Mouse (Mus musculus): ENCODE measurements around the gene Hdac9.

Hdac9 gene

DNA sequence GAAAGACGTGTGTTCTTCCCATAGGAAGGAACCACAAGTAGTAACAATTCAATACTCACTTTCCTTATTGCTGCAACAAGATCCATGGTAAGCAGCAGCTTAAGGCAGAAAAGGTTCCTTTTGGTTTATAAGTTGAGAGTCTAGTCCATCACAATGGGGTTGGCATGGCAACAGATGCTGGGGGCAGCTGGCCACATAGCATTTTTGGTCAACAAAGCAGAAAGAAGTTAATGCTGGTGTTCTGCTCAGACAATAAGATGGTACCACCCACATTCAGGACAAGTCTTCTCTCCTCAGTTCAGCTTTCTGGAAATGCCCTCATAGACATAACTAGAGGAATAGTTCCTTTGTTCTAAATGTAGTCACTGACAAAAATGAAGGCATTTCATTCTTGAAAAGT is at the start of gene Hdac9:
Gene Hdac9, minus strand, starts transcription at position 101 of the 400 bp plus-strand sequence.
- in situ Hi-C loops (cut with MboI, MseI), result no loop called here

DNA sequence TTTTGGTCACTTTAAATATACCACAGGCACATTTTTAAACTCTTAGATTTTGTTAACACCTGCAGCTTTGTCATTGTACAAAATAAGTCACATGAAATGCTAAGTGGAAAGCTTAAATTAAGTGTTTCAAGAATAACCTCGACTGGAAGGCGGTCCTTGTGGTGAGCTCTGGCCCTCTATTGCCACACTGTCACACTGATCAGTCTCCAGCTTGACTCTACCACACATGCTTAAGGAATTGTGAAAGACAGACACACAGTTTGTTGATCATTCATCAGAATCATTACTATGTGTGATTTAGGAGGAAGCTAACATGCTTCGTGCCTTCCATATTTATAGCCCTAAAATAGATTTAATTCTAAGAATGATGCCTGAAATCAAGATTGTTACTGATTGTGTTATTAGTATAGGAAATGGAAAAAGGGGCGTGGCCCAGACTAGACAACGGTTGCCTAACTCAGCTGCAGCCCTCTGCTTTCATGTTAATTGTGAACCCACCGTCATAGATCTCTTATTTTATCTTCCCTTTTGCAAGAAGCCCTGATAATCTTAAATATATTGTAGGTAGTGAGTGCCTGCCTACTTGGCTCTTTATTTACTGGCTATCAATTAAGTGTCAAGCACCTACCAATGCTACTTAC is 32.3 kb upstream of the Hdac9 start:
- in situ Hi-C loops (cut with MboI, MseI), result no loop called here

DNA sequence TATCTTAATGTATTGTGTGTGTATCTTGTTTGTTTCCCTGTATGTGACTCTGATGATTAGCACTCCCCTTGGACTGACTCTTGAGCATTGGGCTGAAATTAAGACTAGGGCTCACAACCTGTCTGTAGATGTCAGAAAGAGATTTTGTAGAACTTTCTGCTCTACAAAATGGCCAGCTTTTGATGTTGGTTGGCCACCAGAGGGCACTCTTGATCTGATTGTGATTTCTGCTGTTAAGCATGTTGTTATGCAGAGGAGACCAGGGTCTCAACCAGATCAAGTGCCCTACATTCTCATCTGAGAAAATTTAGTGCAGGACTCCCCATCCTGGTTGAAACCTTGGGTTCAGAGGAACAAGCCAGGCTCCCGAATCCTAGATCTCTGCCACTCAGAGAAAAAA is 21.0 kb upstream of the Hdac9 start:
- in situ Hi-C loops (cut with MboI, MseI), result no loop called here

DNA sequence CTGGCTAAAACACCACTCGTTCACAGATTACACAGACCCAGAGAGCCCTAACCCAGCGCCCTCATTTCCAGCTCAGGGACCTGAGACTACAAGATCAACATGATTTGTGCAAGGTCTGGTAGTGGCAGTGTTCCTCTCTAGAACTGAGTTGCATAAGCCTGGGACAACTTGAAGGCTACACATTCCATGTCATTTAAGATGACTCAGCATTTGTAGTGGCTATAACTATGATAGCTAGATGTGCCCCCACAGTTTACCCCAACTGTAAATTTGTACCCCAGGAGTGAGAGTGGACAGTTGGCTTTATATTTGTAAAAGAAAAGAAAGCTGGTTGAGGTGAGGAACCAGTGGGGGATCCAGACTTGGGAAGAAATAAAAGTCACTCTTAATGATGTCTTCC is 8.9 kb downstream of the Hdac9 start:
- in situ Hi-C loops (cut with MboI, MseI), result no loop called here

DNA sequence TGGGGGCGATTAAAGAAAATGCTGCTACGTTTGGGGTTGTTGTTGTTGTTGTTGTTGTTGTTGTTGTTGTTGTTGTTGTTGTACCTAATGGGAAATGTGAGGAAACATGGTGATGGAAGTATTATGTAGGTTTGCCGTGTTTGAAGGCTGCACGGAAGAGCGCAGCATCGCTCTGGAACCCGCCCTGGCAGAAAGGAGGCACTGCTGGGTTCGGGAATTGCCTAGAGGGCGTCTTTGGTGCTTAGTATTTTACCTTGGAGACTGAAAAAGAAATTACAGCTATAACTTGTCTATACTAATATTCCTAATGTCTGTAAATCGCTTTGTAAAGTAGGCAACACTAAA is 9.4 kb downstream of the Hdac9 start:
- in situ Hi-C loops (cut with MboI, MseI), result no loop called here

DNA sequence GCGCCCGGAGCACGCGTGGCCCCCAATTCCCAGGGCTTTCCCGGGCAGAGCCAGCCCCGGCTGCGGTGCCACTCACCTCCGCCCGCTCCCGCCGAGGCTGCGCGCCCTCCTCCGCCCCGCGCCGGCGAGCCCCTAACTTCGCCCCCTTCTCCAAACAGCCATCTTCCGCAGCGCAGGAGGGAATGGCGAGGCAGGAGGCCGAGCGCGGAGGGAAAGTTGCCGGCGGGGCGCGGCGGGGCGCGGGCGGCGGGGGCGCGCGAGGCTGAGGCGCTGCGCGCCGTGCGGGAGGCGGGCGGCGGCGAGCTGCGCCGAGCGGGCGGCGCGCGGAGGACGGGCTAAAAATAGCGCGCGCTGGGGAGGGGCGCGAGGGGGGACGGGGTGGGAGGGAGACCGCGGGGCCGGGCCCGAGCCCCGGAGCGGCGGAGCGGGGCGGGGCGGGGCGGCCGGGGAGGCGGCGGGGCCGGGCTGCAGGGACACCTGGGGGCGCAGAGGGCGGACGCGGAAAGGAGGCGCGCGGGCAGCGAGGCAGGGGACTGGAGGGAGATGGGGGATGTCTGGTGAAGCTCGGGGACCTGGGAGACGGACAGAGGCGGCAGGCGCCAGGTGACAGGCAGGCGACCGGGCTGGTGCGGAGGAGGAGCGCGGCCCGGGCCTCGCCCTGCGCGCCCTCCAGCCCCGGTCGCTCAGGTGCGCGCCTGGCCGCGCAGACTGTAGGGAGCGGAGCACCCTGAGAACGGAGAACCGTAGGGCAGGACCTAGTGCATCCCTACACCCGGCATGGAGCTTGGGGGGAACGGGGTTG is 10.0 kb downstream of the Hdac9 start:
- in situ Hi-C loops (cut with MboI, MseI), result no loop called here

DNA sequence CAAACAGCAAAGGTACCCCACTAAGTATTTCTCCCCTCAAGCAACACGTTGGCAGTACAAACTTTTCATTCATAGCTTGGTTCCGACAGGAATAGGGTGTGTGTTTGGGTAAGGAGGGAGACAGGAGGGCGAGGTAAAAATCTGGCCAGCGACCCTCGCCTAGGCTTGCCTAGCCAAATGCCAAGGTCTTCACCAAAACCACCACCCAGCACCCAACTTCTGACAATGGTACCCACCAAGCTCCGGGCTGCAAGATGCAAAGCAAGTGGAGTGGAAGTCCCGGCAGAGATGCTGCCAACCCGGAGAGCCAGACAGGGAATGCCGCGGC is 10.6 kb downstream of the Hdac9 start:
- in situ Hi-C loops (cut with MboI, MseI), result no loop called here

DNA sequence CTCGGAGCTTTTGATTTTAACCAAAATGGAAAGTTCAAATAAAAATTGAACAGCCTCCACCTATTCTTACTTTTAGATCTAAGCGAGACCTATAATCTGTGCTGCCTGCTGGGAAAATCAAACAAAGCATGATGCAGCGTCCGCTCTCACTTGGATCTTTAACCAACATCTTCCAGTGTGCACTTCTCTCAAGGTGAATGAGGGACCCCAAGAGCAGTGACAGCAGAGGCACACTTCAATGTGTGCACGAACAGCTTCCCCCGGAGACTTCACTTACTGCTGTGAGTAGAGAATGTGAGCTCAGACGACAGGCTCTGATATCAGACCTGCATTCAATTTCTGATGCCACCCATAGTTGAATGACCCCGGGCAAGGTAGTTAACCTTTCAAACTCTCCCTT is 16.7 kb downstream of the Hdac9 start:
- in situ Hi-C loops (cut with MboI, MseI), result no loop called here

DNA sequence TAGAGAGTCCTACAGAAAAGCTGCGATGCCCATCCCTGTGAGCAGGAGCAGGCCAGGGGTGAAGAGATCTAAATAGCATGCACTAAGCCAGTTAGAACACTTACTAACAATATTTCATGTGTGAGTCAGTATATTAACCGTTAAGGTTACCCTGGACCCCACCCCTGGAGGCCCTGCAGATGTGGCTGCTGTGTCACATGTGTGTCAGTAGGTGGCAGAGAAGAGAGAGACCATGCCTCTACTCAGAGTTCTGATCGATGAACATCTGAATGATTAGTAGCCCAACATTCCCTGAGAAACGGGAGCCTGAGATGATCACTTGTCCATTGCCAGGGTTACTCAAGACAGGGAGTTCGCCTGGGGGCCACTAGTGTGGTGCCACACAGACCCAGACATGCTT is 22.0 kb downstream of the Hdac9 start:
- in situ Hi-C loops (cut with MboI, MseI), result loop anchor here (10.0 kb wide), 1 partner anchor 1880 kb away; no protein-coding TSS in a partner anchor

DNA sequence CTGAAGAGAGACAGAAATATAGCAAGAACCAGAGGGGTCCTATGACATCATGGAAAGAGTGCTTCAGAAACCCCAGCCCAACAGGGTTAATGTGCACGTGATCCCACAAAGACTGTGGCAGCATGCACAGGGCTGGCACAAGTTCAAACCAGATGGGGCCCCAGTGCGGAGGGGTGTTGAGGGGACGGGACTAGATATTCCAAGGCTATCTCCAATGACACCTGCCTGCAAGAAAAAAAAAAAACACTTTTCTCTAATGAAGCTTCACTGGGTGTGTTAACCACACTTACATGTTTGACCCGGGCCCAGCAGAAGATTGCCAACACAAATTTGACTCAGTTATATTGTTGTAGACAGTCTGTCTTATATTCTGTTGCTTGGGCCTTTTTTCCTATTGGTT is 28.2 kb downstream of the Hdac9 start:
- in situ Hi-C loops (cut with MboI, MseI), result no loop called here

DNA sequence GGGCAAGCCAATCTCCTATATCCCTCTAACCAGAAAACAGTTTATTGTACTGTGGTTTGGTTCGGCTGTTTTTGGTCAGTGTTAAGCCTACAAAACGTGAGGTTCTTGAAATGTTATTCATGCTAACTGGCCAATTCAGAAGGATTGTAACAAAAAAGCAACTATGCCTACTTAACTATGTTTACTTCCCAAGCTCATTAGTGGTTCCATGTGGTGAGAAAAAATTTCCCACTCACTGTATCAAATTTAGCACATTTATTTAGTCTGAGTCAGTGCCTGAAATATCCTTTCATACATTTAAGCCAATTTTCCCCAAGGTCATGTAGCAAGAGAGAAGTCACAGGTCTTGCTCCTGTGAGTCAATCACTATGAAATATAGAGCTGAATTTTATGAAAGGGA is 42.0 kb downstream of the Hdac9 start:
- in situ Hi-C loops (cut with MboI, MseI), result no loop called here

DNA sequence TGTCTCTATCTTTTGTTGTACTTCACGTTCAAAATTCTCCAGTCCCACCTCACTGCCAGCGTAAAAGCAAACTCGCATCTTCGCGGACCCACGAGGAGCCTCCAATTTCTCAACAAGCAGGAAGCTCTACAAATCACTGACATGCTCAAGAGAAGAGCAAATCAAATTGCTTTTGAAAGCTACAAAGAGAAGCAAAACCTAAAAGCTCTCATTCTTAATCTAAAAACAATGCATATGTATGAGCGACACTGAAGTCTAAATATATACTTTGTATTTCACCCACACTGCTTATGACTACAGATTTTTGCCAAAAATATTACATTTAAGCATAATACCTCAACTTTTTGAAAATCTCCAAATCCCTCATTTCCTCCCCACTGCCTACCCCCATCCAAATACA is 45.9 kb downstream of the Hdac9 start:
- in situ Hi-C loops (cut with MboI, MseI), result no loop called here

DNA sequence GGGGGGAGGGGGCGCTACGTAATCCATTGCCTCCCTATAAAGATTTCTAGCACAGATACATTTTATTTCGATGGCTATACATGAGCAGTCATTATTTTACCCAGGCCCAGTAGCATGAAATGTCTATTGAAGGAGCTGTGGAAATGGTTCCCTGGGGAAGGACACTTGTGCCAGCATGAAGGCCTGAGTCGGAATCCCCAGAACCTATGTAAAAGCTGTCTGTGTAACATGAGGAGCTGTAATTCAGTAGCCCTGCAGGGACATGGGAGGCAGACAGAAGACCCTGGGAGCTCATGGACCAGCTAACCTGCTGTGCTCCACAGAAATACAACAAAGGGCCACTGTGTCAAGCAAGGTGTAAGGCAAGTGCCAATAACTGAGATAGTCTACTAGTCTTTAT is 75.7 kb downstream of the Hdac9 start:
- in situ Hi-C loops (cut with MboI, MseI), result no loop called here

DNA sequence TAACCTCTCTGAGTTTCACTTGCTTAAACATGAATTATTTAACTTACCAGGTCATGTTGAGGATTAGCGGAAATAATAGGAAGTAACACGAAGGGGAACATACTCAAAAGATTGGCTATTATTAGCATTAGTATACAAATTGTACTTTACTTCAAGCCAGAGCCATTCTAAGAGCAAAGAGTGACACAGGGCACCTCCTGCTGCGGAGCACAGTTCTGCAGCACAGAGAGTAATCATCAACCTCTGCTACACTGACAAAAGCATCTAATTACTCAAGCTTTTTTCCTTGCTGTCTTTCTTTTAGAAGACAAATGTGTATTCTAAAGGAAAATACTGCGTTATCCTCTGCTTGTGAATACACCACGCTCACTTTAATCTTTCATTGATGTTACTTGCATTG is 79.6 kb downstream of the Hdac9 start:
- in situ Hi-C loops (cut with MboI, MseI), result loop anchor here (10.0 kb wide), 1 partner anchor 123 kb away; no protein-coding TSS in a partner anchor

DNA sequence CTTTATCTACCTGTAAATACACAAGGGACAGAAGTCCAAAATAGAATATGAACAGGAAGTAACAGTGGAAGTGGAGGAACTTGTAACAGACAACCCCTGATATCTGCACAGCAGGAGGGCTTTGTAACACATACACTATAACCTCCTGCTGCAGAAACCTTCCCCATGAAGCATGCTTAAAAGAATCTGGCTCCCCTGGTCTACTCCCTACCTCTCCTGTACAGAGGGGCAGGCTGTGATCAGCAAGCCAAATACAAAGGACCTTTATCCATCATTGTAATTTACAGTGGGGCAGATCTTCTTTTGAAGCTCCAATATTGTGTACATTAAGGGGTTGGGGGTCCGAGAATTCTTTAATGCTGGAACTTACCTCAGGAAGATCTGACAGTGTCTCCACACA is 80.0 kb downstream of the Hdac9 start:
- in situ Hi-C loops (cut with MboI, MseI), result loop anchor here (10.0 kb wide), 1 partner anchor 122 kb away; no protein-coding TSS in a partner anchor

DNA sequence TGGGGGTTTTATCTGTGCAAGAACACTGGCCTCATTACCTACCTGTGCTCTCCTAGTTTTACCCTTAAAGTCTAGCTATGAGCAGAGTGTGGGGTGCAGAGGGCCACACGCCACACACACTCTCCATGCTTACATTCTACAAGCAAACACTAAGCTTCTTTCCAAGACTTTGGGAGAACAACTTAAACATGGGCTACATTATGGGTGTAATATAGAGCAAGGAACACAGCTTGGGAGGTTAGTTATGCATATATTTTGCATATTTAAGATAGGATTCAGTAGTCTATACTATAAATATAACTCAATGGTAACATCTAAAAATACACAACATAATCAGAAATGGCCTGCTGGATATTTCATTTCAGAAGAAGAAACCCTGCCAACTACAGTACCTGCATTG is 80.8 kb downstream of the Hdac9 start:
- in situ Hi-C loops (cut with MboI, MseI), result loop anchor here (10.0 kb wide), 1 partner anchor 121 kb away; no protein-coding TSS in a partner anchor

DNA sequence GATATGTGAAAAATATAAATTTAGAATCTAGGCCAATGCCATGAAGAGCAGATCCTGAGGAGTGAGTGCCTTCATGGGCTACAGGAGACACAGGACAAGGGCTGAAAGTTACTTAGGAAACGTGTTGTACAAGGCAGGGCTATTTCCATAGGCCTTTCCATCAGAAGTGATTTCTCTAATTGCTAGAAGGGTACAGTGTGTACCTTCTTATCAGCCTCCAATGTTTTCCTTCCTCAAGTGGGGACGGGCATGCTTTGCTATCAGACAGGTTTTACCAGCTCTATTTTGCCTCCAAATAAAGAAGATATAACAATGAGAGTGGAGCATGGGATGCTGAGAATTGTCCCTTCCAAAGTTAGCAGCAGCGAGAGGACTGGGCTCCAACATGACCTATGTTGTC is 81.4 kb downstream of the Hdac9 start:
- in situ Hi-C loops (cut with MboI, MseI), result loop anchor here (10.0 kb wide), 1 partner anchor 121 kb away; no protein-coding TSS in a partner anchor

DNA sequence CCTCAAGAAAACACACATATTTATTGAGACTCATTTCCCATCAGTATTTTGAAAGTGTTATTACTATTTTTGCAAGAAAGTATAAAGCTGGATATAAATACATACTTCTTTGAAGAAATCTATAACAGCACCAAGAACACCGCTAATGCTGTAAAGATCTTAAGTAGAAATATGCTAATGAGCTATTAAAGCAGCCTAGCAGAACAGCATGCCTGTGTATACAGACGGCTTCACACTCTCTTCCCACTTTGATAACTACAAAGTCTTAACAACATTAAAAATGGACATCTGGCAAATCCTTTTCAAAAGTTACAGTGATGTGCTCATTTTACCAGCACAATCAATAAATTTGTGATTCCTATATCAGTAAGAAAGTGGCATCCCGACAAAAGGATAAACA is 88.2 kb downstream of the Hdac9 start:
- in situ Hi-C loops (cut with MboI, MseI), result no loop called here

DNA sequence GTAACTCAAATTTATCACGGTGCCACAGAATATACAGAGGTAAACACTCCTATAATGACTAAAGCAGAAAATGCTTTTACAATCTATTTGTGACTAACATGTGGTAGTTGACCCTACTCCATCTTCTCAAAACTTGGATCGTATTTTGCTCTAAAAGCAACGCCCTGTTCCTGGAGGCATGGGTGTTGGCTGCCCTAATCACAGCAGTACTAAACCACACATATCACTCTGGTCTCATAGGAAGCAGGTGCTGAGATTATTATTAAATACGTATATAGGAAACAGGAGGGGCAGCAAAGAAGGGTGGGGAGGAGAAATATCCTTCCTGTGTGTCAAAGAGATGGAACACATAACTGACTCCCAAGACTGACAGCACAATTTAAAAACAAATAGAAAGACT is 90.0 kb downstream of the Hdac9 start:
- in situ Hi-C loops (cut with MboI, MseI), result no loop called here

DNA sequence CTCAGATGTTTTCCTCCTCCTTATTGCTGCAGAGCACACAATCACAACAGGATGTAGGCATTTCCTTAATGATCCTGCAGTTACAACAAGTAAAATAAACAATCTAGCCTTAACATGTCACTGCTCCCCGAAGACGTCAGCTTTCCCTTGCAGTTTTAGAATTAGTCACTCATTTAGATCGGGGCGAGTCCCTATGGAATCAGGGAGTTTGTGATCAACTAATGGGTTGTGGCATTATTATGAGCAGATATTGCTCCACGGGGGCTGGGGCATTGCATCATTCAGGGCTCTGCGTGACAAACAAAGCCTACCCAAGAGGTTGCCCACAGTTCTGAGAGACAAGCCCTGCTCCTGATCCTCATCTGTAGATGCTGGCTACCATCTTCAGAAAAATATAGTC is 96.7 kb downstream of the Hdac9 start:
- in situ Hi-C loops (cut with MboI, MseI), result no loop called here

DNA sequence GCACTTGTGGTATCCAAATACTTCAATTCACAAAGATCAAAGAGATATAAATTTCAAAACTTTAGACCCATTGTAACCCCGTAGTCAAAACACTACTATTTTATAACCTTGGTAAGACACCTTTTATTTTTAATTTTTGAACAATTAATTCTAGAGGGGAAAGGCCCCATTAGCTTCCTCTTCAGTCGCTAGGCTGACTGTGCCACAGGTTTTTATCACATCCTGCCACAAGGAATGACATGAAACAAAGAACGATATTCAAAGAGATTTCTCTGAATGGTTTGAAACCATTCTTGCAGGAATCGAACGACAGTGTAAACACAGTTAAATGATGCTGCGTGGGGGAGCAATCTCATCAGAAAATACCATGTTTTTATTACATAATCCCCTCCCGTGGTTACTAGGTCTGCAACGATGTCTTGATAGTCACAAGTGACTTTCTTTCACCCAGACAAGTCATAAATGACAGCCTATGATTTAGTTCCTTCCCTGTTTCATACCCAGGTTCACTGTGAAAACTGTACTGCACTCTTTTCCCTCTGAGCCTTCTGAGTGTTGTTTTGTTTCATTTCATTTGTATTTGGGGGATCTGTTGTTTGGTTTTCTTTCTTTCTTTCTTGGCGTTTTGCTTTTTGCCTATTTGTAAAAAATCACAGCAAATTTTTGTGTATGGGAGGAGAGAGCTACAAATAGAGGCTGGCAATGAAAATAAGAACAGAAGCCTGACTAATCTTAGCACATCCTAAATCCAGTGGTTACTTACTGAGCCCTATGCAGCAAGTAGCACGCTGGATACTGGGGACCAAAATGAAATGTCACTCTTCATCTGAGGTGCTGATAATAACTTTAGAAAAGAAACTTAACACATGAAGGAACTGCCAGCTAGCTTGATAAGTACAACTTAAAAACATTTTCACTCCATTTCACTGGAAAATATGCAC is 105.0 kb downstream of the Hdac9 start:
- in situ Hi-C loops (cut with MboI, MseI), result no loop called here

DNA sequence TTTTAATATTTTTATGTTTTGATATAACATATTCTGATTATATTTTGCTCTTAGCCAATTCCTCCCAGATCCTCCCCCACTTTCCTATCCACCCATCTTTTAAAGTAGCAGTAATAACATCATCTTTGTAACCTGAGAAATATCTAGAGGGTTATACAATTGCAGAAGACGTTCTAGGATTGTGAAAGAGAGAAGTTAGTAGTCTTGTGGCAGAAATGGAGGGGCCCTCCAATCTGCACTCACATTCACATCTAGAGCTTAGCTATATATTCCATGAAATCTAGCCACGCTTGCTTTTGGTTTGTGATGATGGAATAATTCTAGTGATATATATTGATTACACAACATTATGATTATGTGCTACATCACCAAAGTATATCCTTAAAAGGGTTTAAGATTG is 106.7 kb downstream of the Hdac9 start:
- in situ Hi-C loops (cut with MboI, MseI), result no loop called here

Data from T-helper 2 cell (primary cell).